Mouse (Mus musculus) liver, embryonic 13.5 days (tissue): ENCODE results near the gene Thsd7b. TPM values are rescaled to one million over a fixed set of nuclear protein-coding genes. Genes with fewer than 3 reads are reported as not detected.

ENCODE experiments used
- ATAC-seq: fragments of 200-750 bp; cut with Nextera tagmentation; 2 replicates; pipeline ENCODE4 v1.8.0; 2017; ENCODE audit warnings: low read depth, mild to moderate bottlenecking, moderate number of reproducible peaks, moderate library complexity
- DNase-seq: peaks from one replicate; pipeline ENCODE4 v3.0.0; 2022
- H3K27ac ChIP-seq: fragments of 300-500 bp; sonication (generic); 2 replicates; pipeline ENCODE4 v1.5.1; 2015; ENCODE audit warnings: moderate library complexity, mild to moderate bottlenecking, inconsistent platforms
- H3K27me3 ChIP-seq: fragments of 300-500 bp; sonication (generic); 2 replicates; pipeline ENCODE4 v1.6.1; 2015; ENCODE audit warnings: mild to moderate bottlenecking, inconsistent platforms
- H3K36me3 ChIP-seq: fragments of 300-500 bp; sonication (generic); 2 replicates; pipeline ENCODE4 v1.6.1; 2015; ENCODE audit warnings: mild to moderate bottlenecking, inconsistent platforms
- H3K4me1 ChIP-seq: fragments of 300-500 bp; sonication (generic); replicated peaks from 2 replicates; pipeline ENCODE4 v1.6.1; 2015; ENCODE audit warnings: inconsistent platforms
- H3K4me2 ChIP-seq: fragments of 300-500 bp; sonication (generic); 2 replicates; pipeline ENCODE4 v1.6.1; 2015; ENCODE audit warnings: inconsistent platforms, mild to moderate bottlenecking, moderate library complexity
- H3K4me3 ChIP-seq: fragments of 300-500 bp; sonication (generic); replicated peaks from 2 replicates; pipeline ENCODE4 v1.5.1; 2015; ENCODE audit warnings: mild to moderate bottlenecking, inconsistent platforms
- H3K9ac ChIP-seq: fragments of 300-500 bp; sonication (generic); 2 replicates; pipeline ENCODE4 v1.6.1; 2015; ENCODE audit warnings: mild to moderate bottlenecking, inconsistent platforms
- H3K9me3 ChIP-seq: fragments of 300-500 bp; sonication (generic); replicated peaks from 2 replicates; pipeline ENCODE4 v1.6.1; 2016; ENCODE audit warnings: inconsistent platforms
- WGBS: fragments of 180-500 bp; shearing (Covaris S2); methylation state at CpG from one replicate; pipeline ENCODE4 v1.1.7; 2015; ENCODE audit not compliant: insufficient replicate concordance; 5-methylcytosine and 5-hydroxymethylcytosine counted together
- polyA plus RNA-seq: library from polyadenylated mRNA; unstranded; fragments of >200 nt; fragmentation: Nextera tagmentation; extraction: Ambion mirVana; gene quantifications from 2 replicates; pipeline ENCODE4 v1.2.1, GENCODE M21; 2015

Thsd7b gene
- polyA plus RNA-seq, 1 experiment from 2014 or later, result 0.24 TPM

DNA sequence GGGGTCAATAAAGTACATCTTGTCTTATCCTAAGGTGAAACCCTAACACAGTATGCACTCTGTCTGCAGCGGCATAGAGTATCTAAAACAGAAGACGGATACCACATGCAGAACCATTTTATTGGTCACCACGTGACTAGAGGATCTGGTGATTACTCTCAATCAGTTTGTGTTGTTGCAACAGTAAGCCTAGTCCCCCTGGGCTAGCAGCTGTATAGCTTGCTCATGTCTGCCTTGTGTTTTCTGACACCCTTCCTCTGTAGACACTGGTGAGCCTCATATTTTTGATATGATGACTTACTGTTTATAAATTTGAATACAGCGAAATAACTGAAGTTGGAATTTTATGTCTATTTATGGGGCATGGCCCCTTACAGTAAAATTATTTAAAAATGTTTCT, 306.9 kb downstream of the Thsd7b start:
- no peaks in the 10 kb centered on the region for H3K4me1 ChIP-seq
- no peak overlapping the region for H3K27ac ChIP-seq
- no peaks in the 10 kb centered on the region for H3K27me3 ChIP-seq
- H3K36me3 ChIP-seq, result no peaks in the 10 kb centered on the region
- no peaks in the 10 kb centered on the region for H3K9me3 ChIP-seq
- H3K9ac ChIP-seq, result no peak overlapping the region
- no peak overlapping the region for H3K4me3 ChIP-seq
- no peak overlapping the region for H3K4me2 ChIP-seq
- DNase-seq, result no peak
- no peak for ATAC-seq
- 62% methylated on average over 4 of the region's 4 CpGs for WGBS

DNA sequence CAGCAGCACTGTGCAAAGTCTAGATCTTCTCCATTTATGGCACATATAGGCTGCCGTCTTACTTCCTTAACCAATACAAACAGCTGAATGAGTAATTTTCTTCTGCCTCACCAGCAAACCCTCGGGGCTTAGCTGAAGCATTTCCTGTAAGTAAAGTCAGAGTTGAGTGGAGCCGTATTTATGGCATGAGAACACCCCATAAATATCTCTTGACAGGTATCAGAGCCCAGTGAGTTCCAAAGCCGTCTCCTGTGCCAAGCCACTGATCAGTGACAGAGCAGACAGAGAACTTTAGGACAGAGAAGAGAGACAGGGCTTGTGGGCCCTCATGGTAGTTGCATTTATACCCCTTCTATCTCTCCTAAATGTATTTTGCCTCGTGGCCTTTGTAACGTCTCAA, 313.5 kb downstream of the Thsd7b start:
- Histone ChIP-seq H3K9ac (no peak overlapping the region), H3K36me3 (no peaks in the 10 kb centered on the region), H3K4me3 (no peak overlapping the region), H3K4me1 (no peaks in the 10 kb centered on the region), H3K4me2 (no peak overlapping the region), H3K27me3 (no peaks in the 10 kb centered on the region), H3K27ac (no peak overlapping the region), H3K9me3 (no peaks in the 10 kb centered on the region)
- 44% methylated on average over 6 of the region's 6 CpGs for WGBS
- DNase-seq, result no peak
- no peak for ATAC-seq

DNA sequence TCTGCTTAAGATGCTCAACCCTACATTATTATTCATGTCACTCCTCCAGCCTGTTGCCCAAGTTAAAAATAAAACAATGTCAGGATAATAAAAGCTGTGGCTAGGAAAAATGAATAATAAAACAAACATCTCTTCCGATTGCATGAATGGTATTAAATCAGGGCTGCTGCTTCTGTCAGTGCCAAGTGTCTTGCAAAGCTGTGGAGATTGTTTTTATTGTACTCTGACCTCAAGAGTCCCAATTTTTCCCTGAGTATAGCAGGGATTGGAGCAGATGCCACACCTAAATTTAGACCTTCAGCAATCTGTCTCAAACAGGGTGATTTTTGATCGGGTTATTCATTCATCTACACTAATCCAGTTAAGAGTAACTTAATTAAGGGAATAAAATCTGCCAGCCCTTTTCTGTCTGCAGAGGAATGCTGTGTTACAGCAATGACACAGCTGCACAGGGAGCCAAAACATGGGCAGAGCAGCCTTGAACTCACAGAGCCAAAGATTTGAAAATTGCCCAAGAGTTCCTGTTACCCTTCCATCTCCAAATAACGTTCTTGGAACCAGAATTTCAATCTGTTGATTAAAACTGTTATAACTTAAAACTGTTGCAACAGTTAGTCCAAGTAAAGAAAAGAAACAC, 316.4 kb downstream of the Thsd7b start:
- no peak for ATAC-seq
- WGBS, result 61% methylated on average over 3 of the region's 3 CpGs
- Histone ChIP-seq H3K36me3 (no peaks in the 10 kb centered on the region), H3K27ac (no peak overlapping the region), H3K9me3 (no peaks in the 10 kb centered on the region), H3K4me1 (no peaks in the 10 kb centered on the region), H3K9ac (no peak overlapping the region), H3K4me3 (no peak overlapping the region), H3K4me2 (no peak overlapping the region), H3K27me3 (no peaks in the 10 kb centered on the region)
- DNase-seq, result no peak

DNA sequence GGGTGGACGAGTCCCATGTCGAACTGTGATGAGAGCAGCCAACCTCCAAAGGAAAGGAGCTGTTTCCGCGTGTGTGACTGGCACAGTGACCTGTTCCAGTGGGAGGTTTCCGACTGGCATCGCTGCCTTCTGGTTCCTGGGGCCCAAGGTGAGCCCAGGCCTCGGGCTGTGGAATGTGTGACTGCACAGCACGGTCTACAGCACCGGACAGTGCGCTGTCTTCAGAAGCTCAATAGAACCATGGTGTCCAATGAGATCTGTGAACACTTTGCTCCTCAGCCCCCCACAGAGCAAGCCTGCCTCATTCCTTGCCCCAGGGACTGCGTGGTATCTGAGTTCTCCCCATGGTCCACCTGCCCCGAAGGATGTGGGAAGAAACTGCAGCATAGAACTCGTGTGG, 322.3 kb downstream of the Thsd7b start:
- Histone ChIP-seq H3K9me3 (no peaks in the 10 kb centered on the region), H3K9ac (no peak overlapping the region), H3K27me3 (no peaks in the 10 kb centered on the region), H3K27ac (no peak overlapping the region), H3K36me3 (no peaks in the 10 kb centered on the region), H3K4me1 (no peaks in the 10 kb centered on the region), H3K4me2 (no peak overlapping the region), H3K4me3 (no peak overlapping the region)
- DNase-seq, result no peak
- ATAC-seq, result no peak
- 73% methylated on average over 13 of the region's 13 CpGs for WGBS

DNA sequence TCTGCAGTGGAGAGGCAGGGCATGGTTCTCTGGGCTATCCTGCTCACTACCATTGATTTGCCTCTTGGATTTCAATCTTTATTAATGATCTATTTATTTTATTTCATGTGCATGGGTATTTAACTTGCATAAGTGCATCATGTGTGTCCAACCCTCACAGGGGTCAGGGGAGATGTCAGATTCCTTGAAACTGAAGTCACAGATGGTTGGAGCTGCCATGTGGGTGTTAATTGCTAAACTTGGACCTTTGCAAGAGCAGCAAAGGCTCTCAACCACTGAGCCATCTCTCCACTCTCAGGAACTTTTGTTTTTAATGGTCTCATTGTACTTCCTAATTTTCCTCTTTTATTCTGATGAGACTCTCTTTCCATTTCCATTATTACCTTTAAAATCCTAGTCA, 327.8 kb downstream of the Thsd7b start:
- ATAC-seq (no peak), DNase-seq (no peak)
- no peak overlapping the region for H3K27ac ChIP-seq
- H3K9me3 ChIP-seq, result no peaks in the 10 kb centered on the region
- no peak overlapping the region for H3K4me3 ChIP-seq
- no peaks in the 10 kb centered on the region for H3K36me3 ChIP-seq
- H3K4me2 ChIP-seq, result no peak overlapping the region
- H3K4me1 ChIP-seq, result no peaks in the 10 kb centered on the region
- H3K27me3 ChIP-seq, result no peaks in the 10 kb centered on the region
- H3K9ac ChIP-seq, result no peak overlapping the region

DNA sequence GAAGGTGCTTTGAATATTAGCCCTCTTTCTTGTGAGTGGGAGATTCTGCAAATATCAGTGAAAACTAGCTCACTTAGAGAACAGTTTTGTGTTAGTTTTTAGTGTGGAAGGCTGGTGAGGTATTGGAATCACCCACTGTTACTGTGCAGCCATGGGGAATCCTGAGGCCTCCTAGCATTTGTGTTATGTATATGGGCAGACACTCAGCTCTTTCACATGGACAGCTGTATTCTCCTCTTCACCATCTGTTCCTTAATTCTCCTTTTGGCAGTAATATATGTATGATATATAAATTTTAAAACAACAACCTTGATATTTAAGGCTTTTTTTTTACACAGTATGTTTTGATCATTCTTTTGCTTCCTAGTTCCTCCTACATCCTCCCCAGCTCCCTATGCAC, 329.2 kb downstream of the Thsd7b start:
- ATAC-seq (no peak), DNase-seq (no peak)
- Histone ChIP-seq H3K4me2 (no peak overlapping the region), H3K4me1 (no peaks in the 10 kb centered on the region), H3K4me3 (no peak overlapping the region), H3K9me3 (no peaks in the 10 kb centered on the region), H3K9ac (no peak overlapping the region), H3K36me3 (no peaks in the 10 kb centered on the region), H3K27ac (no peak overlapping the region), H3K27me3 (no peaks in the 10 kb centered on the region)

DNA sequence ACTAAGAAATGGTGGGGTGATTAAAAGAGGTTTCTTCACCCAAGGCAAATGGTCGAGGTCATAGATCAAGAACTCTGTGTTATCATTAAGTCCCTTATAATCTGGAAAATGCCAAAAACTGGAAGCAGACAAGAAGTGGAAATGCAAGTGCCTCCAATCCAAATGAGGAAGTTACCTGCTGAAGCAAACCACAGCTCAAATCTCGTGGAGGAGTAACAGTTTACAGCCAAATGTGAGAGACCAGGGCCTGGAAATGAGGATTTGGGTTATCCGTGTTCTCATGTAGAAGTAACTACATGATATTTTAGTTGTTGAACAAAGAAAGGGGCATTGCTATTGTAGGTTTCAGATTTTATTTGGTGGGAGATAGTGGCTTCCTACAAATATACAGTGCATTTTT, 335.3 kb downstream of the Thsd7b start:
- Histone ChIP-seq H3K4me3 (no peak overlapping the region), H3K36me3 (no peaks in the 10 kb centered on the region), H3K4me2 (no peak overlapping the region), H3K9ac (no peak overlapping the region), H3K27me3 (no peaks in the 10 kb centered on the region), H3K9me3 (no peaks in the 10 kb centered on the region), H3K27ac (no peak overlapping the region), H3K4me1 (no peaks in the 10 kb centered on the region)
- 31% methylated on average over 3 of the region's 3 CpGs for WGBS
- no peak for DNase-seq
- ATAC-seq, result no peak

DNA sequence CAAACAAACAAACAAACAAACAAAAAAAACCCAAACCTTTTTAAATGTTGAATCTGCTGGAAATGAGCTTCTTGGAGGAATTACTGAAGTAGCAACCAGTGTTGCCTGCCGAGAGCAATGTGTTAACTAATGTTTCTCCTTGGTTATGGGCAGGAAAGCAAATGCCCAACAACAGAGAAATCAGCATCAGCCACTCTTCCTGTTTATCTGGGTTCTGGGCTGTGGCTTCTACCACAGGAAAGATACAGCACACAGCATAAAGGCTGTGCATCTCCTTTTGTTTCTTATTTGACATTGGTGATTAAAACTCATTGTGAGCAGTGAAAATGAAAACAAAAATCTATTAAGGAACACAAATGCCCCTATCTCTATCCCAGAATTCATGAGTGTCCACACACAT, 343.0 kb downstream of the Thsd7b start:
- no peak for DNase-seq
- ATAC-seq, result no peak
- no peak overlapping the region for H3K4me3 ChIP-seq
- H3K4me1 ChIP-seq, result no peaks in the 10 kb centered on the region
- H3K9me3 ChIP-seq, result no peaks in the 10 kb centered on the region
- 16% methylated on average over 1 of the region's 1 CpGs for WGBS
- no peaks in the 10 kb centered on the region for H3K36me3 ChIP-seq
- H3K27me3 ChIP-seq, result no peaks in the 10 kb centered on the region
- no peak overlapping the region for H3K4me2 ChIP-seq
- no peak overlapping the region for H3K9ac ChIP-seq
- no peak overlapping the region for H3K27ac ChIP-seq

DNA sequence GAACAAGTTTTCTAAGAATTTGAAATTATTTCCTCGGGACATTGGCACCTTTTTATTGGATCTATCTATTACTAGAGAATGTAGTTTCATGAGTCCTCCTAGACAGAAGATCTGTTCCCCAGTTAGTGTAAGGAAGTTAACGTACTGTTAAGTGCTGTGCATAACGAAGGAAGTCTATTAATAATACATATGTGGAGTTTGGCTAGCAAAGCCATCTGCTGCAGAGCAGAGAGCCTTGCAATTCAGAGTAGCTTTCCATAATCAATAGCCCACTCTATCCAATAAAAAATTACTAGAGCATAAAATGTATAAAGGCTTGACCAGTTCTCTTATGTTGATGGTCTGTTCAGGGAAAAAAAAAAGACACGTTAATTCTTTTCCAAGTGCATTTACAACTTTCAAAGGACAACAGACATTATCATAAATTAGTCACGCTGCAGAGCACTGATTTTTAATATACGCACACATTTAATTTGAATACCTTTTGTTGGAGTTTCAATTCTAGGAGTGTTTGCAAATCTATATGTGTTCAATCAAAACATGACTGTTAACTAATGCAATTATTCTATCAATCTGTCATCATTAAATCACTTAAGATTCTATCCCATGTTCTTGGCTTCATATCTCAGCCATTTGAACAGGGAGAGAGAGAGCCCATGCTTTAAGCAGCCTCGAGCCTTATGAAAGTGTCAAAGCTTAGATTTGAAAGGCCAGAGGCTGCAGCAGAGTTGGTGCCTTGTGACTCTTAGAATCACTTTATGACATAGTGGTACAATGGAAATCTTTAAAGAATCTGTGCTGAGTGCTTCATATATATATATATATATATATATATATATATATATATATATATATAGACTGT, 346.6 kb downstream of the Thsd7b start:
- no peak overlapping the region for H3K9ac ChIP-seq
- WGBS, result 67% methylated on average over 7 of the region's 7 CpGs
- no peak overlapping the region for H3K27ac ChIP-seq
- ATAC-seq (no peak), DNase-seq (no peak)
- H3K27me3 ChIP-seq, result no peaks in the 10 kb centered on the region
- no peak overlapping the region for H3K4me2 ChIP-seq
- H3K4me3 ChIP-seq, result no peak overlapping the region
- H3K4me1 ChIP-seq, result no peaks in the 10 kb centered on the region
- no peaks in the 10 kb centered on the region for H3K36me3 ChIP-seq
- no peaks in the 10 kb centered on the region for H3K9me3 ChIP-seq

DNA sequence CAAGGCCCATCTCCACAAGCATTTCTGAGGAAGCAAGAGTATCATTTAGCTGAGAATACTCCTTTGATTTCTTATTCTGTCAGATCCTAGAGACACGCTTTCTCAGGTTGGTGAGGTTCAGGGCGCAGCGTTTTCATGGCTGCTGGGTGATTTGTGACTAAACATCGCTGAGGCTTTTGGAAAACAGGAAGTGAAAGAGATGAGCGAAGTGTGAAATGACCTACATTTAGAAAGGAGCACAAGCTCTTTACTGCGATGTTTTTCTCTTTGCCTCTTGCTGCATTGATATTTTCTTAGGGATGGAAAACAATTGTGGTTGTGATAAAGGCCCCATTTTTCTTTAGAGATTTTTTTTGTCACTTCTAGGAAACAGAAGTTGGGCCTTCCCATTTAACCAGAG, 351.4 kb downstream of the Thsd7b start:
- Histone ChIP-seq H3K4me2 (no peak overlapping the region), H3K4me1 (no peaks in the 10 kb centered on the region), H3K27ac (no peak overlapping the region), H3K4me3 (no peak overlapping the region), H3K9ac (no peak overlapping the region), H3K9me3 (no peaks in the 10 kb centered on the region), H3K27me3 (no peaks in the 10 kb centered on the region), H3K36me3 (no peaks in the 10 kb centered on the region)
- DNase-seq (no peak), ATAC-seq (no peak)
- 43% methylated on average over 6 of the region's 6 CpGs for WGBS

DNA sequence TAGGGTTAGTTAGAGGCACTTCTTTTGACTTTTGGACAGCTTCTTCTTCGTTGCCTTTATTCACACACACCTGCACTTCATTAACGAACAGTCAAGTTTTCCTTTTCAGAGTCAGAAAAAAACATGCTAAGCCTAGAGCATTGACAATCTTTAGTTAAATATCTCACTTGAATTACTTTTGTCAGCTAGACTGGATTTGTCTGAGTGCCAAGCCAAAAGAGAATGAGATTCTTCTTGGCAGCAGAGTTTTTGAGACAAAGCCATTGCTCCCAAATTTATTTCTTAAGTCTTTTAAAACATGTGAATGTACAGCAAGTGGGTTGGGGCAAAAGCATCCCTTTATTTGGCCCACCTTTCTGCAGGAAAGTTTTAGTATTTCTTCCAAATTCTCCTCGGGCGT, 362.0 kb downstream of the Thsd7b start:
- Histone ChIP-seq H3K36me3 (no peaks in the 10 kb centered on the region), H3K27me3 (no peaks in the 10 kb centered on the region), H3K4me2 (no peak overlapping the region), H3K4me1 (no peaks in the 10 kb centered on the region), H3K27ac (no peak overlapping the region), H3K9me3 (no peaks in the 10 kb centered on the region), H3K4me3 (no peak overlapping the region), H3K9ac (no peak overlapping the region)
- ATAC-seq (no peak), DNase-seq (no peak)
- 57% methylated on average over 4 of the region's 4 CpGs for WGBS

DNA sequence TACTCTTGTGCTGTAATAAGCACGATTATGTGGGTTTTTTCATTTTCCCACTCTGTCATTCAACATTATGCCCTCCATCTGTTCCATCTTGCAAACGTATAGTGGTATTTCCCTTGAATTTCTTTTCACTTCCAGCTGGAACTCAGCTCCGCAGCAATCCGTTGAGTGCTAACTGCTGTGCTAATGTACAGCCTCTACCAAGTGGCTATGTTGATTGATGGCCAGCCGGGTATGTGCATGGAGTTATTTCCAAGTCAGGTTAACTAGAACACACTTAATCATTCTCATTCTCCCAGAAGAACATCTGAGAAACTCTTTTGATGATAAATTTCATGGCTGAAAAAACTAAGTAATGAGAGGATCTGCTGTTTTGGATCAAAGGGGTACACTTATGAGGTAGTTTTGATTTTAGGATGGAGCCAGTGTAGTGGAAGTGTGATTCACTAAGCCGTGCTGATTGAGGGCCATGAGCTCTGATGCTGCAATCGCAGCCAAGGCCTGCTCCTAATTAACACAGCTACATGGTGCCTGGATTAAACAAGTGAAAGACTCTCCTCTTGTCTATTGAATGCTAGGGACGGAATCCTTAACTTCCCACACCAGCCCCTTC, 371.3 kb downstream of the Thsd7b start:
- 68% methylated on average over 8 of the region's 8 CpGs for WGBS
- no peaks in the 10 kb centered on the region for H3K36me3 ChIP-seq
- no peaks in the 10 kb centered on the region for H3K4me1 ChIP-seq
- no peak overlapping the region for H3K27ac ChIP-seq
- H3K27me3 ChIP-seq, result no peaks in the 10 kb centered on the region
- no peaks in the 10 kb centered on the region for H3K9me3 ChIP-seq
- H3K4me3 ChIP-seq, result no peak overlapping the region
- no peak overlapping the region for H3K4me2 ChIP-seq
- no peak overlapping the region for H3K9ac ChIP-seq
- DNase-seq, result no peak
- no peak for ATAC-seq
